In genomic region chr16:32745852-32746251, GRCm38 (mm10) we compare ENCODE assay signal across 17 mouse cellular contexts. TPM values are rescaled to one million over a fixed set of nuclear protein-coding genes. Genes with fewer than 3 reads are reported as not detected.
DNase-seq lines count a peak whose midpoint lies in the region; ATAC-seq and TF ChIP-seq lines count a peak whose summit lies in the region.
"Had no signal": no experiment of that assay in that cellular context is flagged by ENCODE, and none has a peak within 500 bp of the region (broad histone marks: within the 10 kb centered on the region; RNA-seq: fewer than 3 reads in every experiment).

No protein-coding gene starts in this region.

- peak; percentile 18 for DNase-seq in kidney, postnatal 0 days (ENCODE audit: low spot score)
- DNase-seq in kidney, adult 18-20 months: no peak
- peak; percentile 70 for DNase-seq in lung, postnatal 10 days
- peak; percentile 78 for DNase-seq in stomach, postnatal 0 days (ENCODE audit: low spot score)
- DNase-seq in layer of hippocampus, adult 9-11 months: no peak
- DNase-seq in heart, postnatal 4 days: no peak
- DNase-seq: adrenal gland, adult 8-10 months; cerebellum, adult 9-10 months; embryo, embryonic 11 days; heart, adult 18-20 months had no signal

- no peak overlapping the region for H3K9ac ChIP-seq in kidney, postnatal 0 days (ENCODE audit: low read depth, low read length)
- H3K9ac ChIP-seq in intestine, embryonic 16.5 days (ENCODE audit: low read depth, low read length): no peak overlapping the region
- no peak overlapping the region for H3K9ac ChIP-seq in stomach, postnatal 0 days (ENCODE audit: low read length)
- H3K9ac ChIP-seq: forebrain, embryonic 13.5 days; hindbrain, embryonic 15.5 days; limb, embryonic 13.5 days; liver, embryonic 15.5 days had no signal

- no peak for TF ChIP-seq EP300 in stomach, postnatal 0 days (optimal IDR thresholded peaks at IDR 0.05)

- ATAC-seq in kidney, postnatal 0 days (replicated peaks; ENCODE audit: low FRiP score, low read depth): no peak
- peak; percentile 78 for ATAC-seq in intestine, embryonic 16.5 days
- peak; percentile 89 for ATAC-seq in stomach, postnatal 0 days (ENCODE audit: low FRiP score, low TSS enrichment)
- ATAC-seq: forebrain, embryonic 13.5 days had no signal

- H3K4me1 ChIP-seq in kidney, postnatal 0 days (replicated peaks; ENCODE audit: insufficient read depth, low read length): no peaks in the 10 kb centered on the region
- peaks cover 5% of the 10 kb centered on the region; the same call in 1 of the 2 replicates for H3K4me1 ChIP-seq in intestine, embryonic 16.5 days (ENCODE audit: control insufficient read depth, insufficient read depth, low read length)
- H3K4me1 ChIP-seq in stomach, postnatal 0 days (replicated peaks; ENCODE audit: control insufficient read depth, insufficient read depth): no peaks in the 10 kb centered on the region
- H3K4me1 ChIP-seq: forebrain, embryonic 13.5 days; hindbrain, embryonic 15.5 days; limb, embryonic 13.5 days; liver, embryonic 15.5 days had no signal

- 61% methylated on average over 6 of the region's 6 CpGs for WGBS in kidney, postnatal 0 days
- WGBS in intestine, embryonic 16.5 days: 47% methylated on average over 6 of the region's 6 CpGs
- whole genome bisulfite sequencing in stomach, postnatal 0 days: 35% methylated on average over 6 of the region's 6 CpGs

- H3K27ac ChIP-seq in kidney, postnatal 0 days: no peak overlapping the region
- H3K27ac ChIP-seq in intestine, embryonic 16.5 days (ENCODE audit: low read length): peak overlapping the region; percentile 56
- H3K27ac ChIP-seq in stomach, postnatal 0 days (replicated peaks): peak overlapping the region; percentile 63; the same call in 1 of the 2 replicates
- H3K27ac ChIP-seq: forebrain, embryonic 13.5 days; hindbrain, embryonic 15.5 days; limb, embryonic 13.5 days; liver, embryonic 15.5 days had no signal

- H3K36me3 ChIP-seq in kidney, postnatal 0 days (ENCODE audit: insufficient read depth, low read length): no peaks in the 10 kb centered on the region
- H3K36me3 ChIP-seq in intestine, embryonic 16.5 days (ENCODE audit: control insufficient read depth, insufficient read depth, low read length): no peaks in the 10 kb centered on the region
- no peaks in the 10 kb centered on the region for H3K36me3 ChIP-seq in stomach, postnatal 0 days (ENCODE audit: control insufficient read depth, insufficient read depth, low read length)
- H3K36me3 ChIP-seq: hindbrain, embryonic 15.5 days; limb, embryonic 13.5 days; liver, embryonic 15.5 days had no signal

- H3K27me3 ChIP-seq in kidney, postnatal 0 days (ENCODE audit: insufficient read depth, low read length): no peaks in the 10 kb centered on the region
- no peaks in the 10 kb centered on the region for H3K27me3 ChIP-seq in intestine, embryonic 16.5 days (replicated peaks; ENCODE audit: control insufficient read depth, insufficient read depth, low read length)
- no peaks in the 10 kb centered on the region for H3K27me3 ChIP-seq in stomach, postnatal 0 days (ENCODE audit: control insufficient read depth, insufficient read depth, low read length)
- H3K27me3 ChIP-seq: forebrain, embryonic 13.5 days; hindbrain, embryonic 15.5 days; limb, embryonic 13.5 days; liver, embryonic 15.5 days had no signal

- no peak overlapping the region for H3K4me3 ChIP-seq in kidney, postnatal 0 days (replicated peaks; ENCODE audit: low read depth, low read length)
- no peak overlapping the region for H3K4me3 ChIP-seq in intestine, embryonic 16.5 days (ENCODE audit: low read length)
- H3K4me3 ChIP-seq in stomach, postnatal 0 days (ENCODE audit: low read depth, low read length): no peak overlapping the region
- H3K4me3 ChIP-seq: forebrain, embryonic 13.5 days; hindbrain, embryonic 15.5 days; limb, embryonic 13.5 days; liver, embryonic 15.5 days had no signal

- TF ChIP-seq CTCF in kidney, postnatal 0 days (IDR thresholded peaks at IDR 0.05; ENCODE audit: low read depth): no peak
- TF ChIP-seq CTCF in stomach, postnatal 0 days (IDR thresholded peaks at IDR 0.05; ENCODE audit: low read depth): no peak

- H3K4me2 ChIP-seq in kidney, postnatal 0 days (ENCODE audit: low read length): no peak overlapping the region
- no peak overlapping the region for H3K4me2 ChIP-seq in intestine, embryonic 16.5 days (ENCODE audit: low read depth, low read length)
- no peak overlapping the region for H3K4me2 ChIP-seq in stomach, postnatal 0 days (replicated peaks; ENCODE audit: low read depth)
- H3K4me2 ChIP-seq: forebrain, embryonic 13.5 days; hindbrain, embryonic 15.5 days; limb, embryonic 13.5 days; liver, embryonic 15.5 days had no signal

- no peaks in the 10 kb centered on the region for H3K9me3 ChIP-seq in kidney, postnatal 0 days (replicated peaks; ENCODE audit: low read length)
- H3K9me3 ChIP-seq in intestine, embryonic 16.5 days (ENCODE audit: control insufficient read depth, low read length): no peaks in the 10 kb centered on the region
- H3K9me3 ChIP-seq in stomach, postnatal 0 days (ENCODE audit: control insufficient read depth, low read length): no peaks in the 10 kb centered on the region
- H3K9me3 ChIP-seq: forebrain, embryonic 13.5 days; hindbrain, embryonic 15.5 days; limb, embryonic 13.5 days; liver, embryonic 15.5 days had no signal

RNA-seq across cellular contexts. Expression of gene Muc4, which starts 10.2 kb away (rescaled TPM):
- polyA plus RNA-seq in kidney, postnatal 0 days (2015; fragmentation: Nextera tagmentation; extraction: Ambion mirVana): 0.14 and 0.28 TPM in 2 replicates
- 1.3 and 2.4 TPM in 2 replicates for polyA plus RNA-seq in intestine, embryonic 16.5 days (2015; fragmentation: Nextera tagmentation; extraction: Ambion mirVana)
- polyA plus RNA-seq in stomach, postnatal 0 days (2015; fragmentation: Nextera tagmentation; extraction: Ambion mirVana): 2.5 and 2.8 TPM in 2 replicates
- total RNA-seq in heart, postnatal 4 days (2021): not detected
- total RNA-seq: adrenal gland, adult 8-10 months; layer of hippocampus, adult 8-10 months had no signal
- polyA plus RNA-seq: hindbrain, embryonic 15.5 days; limb, embryonic 13.5 days had no signal

RNA-seq across cellular contexts. Expression of gene Muc20, which starts 51.4 kb away (rescaled TPM):
- polyA plus RNA-seq in kidney, postnatal 0 days (2015; fragmentation: Nextera tagmentation; extraction: Ambion mirVana): 15.2 and 17.2 TPM in 2 replicates
- polyA plus RNA-seq in intestine, embryonic 16.5 days (2015; fragmentation: Nextera tagmentation; extraction: Ambion mirVana): 0.20 TPM in 1 of 2 replicates, not detected in the other
- polyA plus RNA-seq in stomach, postnatal 0 days (2015; fragmentation: Nextera tagmentation; extraction: Ambion mirVana): 0.51 and 0.61 TPM in 2 replicates
- total RNA-seq in heart, postnatal 4 days (2021): under 1 TPM in 1 of 2 experiments, not detected in 1; 0.14 TPM
- polyA plus RNA-seq: C2C12; forebrain, embryonic 13.5 days; limb, embryonic 13.5 days had no signal

Comparison
In these comparisons a context has a peak if more than half of its experiments do, and no peak if none do; other contexts are left out.
1. DNase-seq: peak in kidney, postnatal 0 days (single experiment), lung, postnatal 10 days (single experiment) and stomach, postnatal 0 days (single experiment); none in kidney, adult 18-20 months (single experiment), layer of hippocampus, adult 9-11 months (single experiment) and heart, postnatal 4 days (single experiment).
2. RNA of gene Muc20, which starts 51.4 kb away (polyA plus RNA-seq): 15.2 to 17.2 TPM in kidney, postnatal 0 days; 0.51 to 0.61 TPM in stomach, postnatal 0 days and 0.20 TPM in intestine, embryonic 16.5 days; every median in the first group is over 10 times any median in the second.